Mouse (Mus musculus) intestine, embryonic 14.5 days (tissue): ENCODE measurements around the gene Spata3. TPM values are rescaled to one million over a fixed set of nuclear protein-coding genes. Genes with fewer than 3 reads are reported as not detected.

Experiments
- ATAC-seq: fragments of 200-750 bp; cut with Nextera tagmentation; replicated peaks from 2 replicates; pipeline ENCODE4 v1.8.0; 2017; ENCODE audit warnings: low read depth, moderate number of reproducible peaks, moderate TSS enrichment, moderate library complexity; ENCODE audit not compliant: low FRiP score, low TSS enrichment
- DNase-seq: peaks from one replicate; pipeline ENCODE4 v3.0.0-alpha.2; 2018; ENCODE audit warnings: low spot score
- H3K27ac ChIP-seq: fragments of 300-500 bp; sonication (generic); 2 replicates; pipeline ENCODE4 v1.5.1; 2014; ENCODE audit warnings: low read depth, mild to moderate bottlenecking, control low read depth
- H3K27me3 ChIP-seq: fragments of 300-500 bp; sonication (generic); replicated peaks from 2 replicates; pipeline ENCODE4 v1.6.1; 2014; ENCODE audit warnings: low read length, control low read depth; ENCODE audit not compliant: control insufficient read depth, insufficient read depth
- H3K36me3 ChIP-seq: fragments of 300-500 bp; sonication (generic); 2 replicates; pipeline ENCODE4 v1.6.1; 2014; ENCODE audit warnings: low read length, control low read depth; ENCODE audit not compliant: control insufficient read depth, insufficient read depth
- H3K4me1 ChIP-seq: fragments of 300-500 bp; sonication (generic); replicated peaks from 2 replicates; pipeline ENCODE4 v1.6.1; 2014; ENCODE audit warnings: low read length, control low read depth, mixed read lengths; ENCODE audit not compliant: control insufficient read depth, insufficient read depth
- H3K4me2 ChIP-seq: fragments of 300-500 bp; sonication (generic); 2 replicates; pipeline ENCODE4 v1.6.1; 2014; ENCODE audit warnings: low read length
- H3K4me3 ChIP-seq: fragments of 300-500 bp; sonication (generic); 2 replicates; pipeline ENCODE4 v1.5.1; 2014; ENCODE audit warnings: low read depth, low read length, control low read depth, mixed read lengths
- H3K9ac ChIP-seq: fragments of 300-500 bp; sonication (generic); 2 replicates; pipeline ENCODE4 v1.6.1; 2014; ENCODE audit warnings: mild to moderate bottlenecking, low read length
- H3K9me3 ChIP-seq: fragments of 300-500 bp; sonication (generic); 2 replicates; pipeline ENCODE4 v1.6.1; 2016; ENCODE audit warnings: low read length, control low read depth; ENCODE audit not compliant: control insufficient read depth
- WGBS: fragments of 180-500 bp; shearing (Covaris S2); extraction: QIAGEN DNeasy Blood & Tissue Kit; methylation state at CpG from one replicate; pipeline ENCODE4 v1.1.7; 2014; 5-methylcytosine and 5-hydroxymethylcytosine counted together
- polyA plus RNA-seq: library from polyadenylated mRNA; unstranded; fragments of >200 nt; fragmentation: Nextera tagmentation; extraction: Ambion mirVana; gene quantifications from 2 replicates; pipeline ENCODE4 v1.2.1, GENCODE M21; 2014

Gene Spata3
- polyA plus RNA-seq: not detected in 2 replicates

GRCm38 (mm10) chr1:86016516-86016915 is at the start of gene Spata3:
Gene Spata3, plus strand, starts transcription at chr1:86016816.
- DNase-seq (no peak), ATAC-seq (no peak)
- Histone ChIP-seq H3K27ac (no peak within 1 kb of the TSS), H3K4me2 (no peak within 1 kb of the TSS), H3K27me3 (peaks cover 32% of the 10 kb centered on the region), H3K36me3 (no peaks in the 10 kb centered on the region), H3K9ac (no peak within 1 kb of the TSS), H3K9me3 (no peaks in the 10 kb centered on the region), H3K4me1 (no peaks in the 10 kb centered on the region), H3K4me3 (no peak within 1 kb of the TSS)
- 91% methylated on average over 8 of the region's 8 CpGs for WGBS

- Histone ChIP-seq H3K4me3 (no peak overlapping the region), H3K9ac (no peak overlapping the region), H3K27me3 (no peaks in the 10 kb centered on the region), H3K27ac (no peak overlapping the region), H3K36me3 (no peaks in the 10 kb centered on the region), H3K4me2 (no peak overlapping the region), H3K4me1 (no peaks in the 10 kb centered on the region), H3K9me3 (no peaks in the 10 kb centered on the region)
- ATAC-seq: no peak
- 67% methylated on average over 1 of the region's 1 CpGs for WGBS
- no peak for DNase-seq
Measured at GRCm38 (mm10) chr1:85969081-85969480, 47.5 kb upstream of the Spata3 start.

DNA sequence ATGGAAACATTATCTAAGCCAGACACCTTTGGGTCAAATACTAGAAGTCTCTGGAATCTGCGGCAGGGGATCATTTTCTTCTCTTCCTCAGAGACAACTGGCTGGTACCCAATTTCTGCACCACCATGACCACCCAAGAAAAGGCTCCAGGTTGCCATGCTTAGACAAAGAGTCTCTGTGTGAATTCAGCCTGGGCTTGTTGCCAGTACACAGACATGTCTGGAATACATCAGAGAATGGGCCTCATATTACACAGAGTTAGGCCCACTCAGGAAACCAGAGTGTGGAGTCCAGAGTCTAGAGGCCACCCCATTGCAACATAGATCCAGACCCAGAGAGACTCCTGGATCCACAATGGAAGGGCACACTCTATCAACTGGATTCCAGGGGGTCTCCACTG is 47.1 kb upstream of the Spata3 start:
- Histone ChIP-seq H3K9ac (no peak overlapping the region), H3K9me3 (no peaks in the 10 kb centered on the region), H3K4me3 (no peak overlapping the region), H3K36me3 (no peaks in the 10 kb centered on the region), H3K27me3 (no peaks in the 10 kb centered on the region), H3K4me1 (no peaks in the 10 kb centered on the region), H3K27ac (no peak overlapping the region), H3K4me2 (no peak overlapping the region)
- ATAC-seq (no peak), DNase-seq (no peak)
- 57% methylated on average over 1 of the region's 1 CpGs for WGBS

DNA sequence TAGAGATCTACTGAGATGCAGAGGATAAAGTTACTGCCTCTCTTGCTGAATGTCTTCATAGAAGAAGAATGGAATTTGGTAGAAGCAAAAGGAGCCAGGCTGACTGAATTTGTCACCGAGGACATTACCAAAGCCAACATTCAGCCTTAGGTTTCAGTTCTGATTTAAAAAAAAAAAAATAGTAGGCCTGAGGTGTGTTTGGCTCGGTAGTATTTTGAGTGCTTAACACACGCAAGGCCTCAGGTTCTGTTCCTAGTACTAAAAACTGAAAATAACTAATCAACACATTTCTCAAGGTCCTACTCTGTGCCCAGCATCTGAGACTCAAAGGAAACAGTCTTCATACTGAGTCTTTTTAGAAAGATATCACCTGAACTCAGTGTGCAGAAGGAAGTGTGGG is 45.5 kb upstream of the Spata3 start:
- WGBS: 94% methylated on average over 3 of the region's 3 CpGs
- no peak overlapping the region for H3K27ac ChIP-seq
- no peak for DNase-seq
- no peaks in the 10 kb centered on the region for H3K9me3 ChIP-seq
- H3K4me1 ChIP-seq: no peaks in the 10 kb centered on the region
- H3K9ac ChIP-seq: no peak overlapping the region
- H3K36me3 ChIP-seq: no peaks in the 10 kb centered on the region
- no peaks in the 10 kb centered on the region for H3K27me3 ChIP-seq
- no peak for ATAC-seq
- H3K4me2 ChIP-seq: no peak overlapping the region
- no peak overlapping the region for H3K4me3 ChIP-seq

DNA sequence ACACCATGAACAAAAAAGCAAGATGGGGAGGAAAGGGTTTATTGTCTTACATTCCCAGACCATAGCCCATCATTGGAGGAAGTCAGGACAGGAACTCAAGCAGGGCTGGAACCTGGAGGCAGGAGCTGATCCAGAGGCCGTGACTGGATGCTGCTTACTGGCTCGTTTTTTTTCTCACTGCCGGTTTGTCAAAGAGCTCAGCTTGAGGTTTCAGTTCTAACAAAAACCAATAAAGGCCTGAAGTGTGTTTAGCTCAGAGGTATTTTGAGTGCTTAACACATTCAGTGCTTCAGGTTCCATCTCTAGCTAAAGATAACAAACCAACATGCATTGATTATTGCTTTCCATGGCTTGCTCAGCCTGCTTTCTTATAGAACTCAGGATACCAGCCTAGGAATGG is 44.3 kb upstream of the Spata3 start:
- Histone ChIP-seq H3K27me3 (no peaks in the 10 kb centered on the region), H3K36me3 (no peaks in the 10 kb centered on the region), H3K9ac (no peak overlapping the region), H3K27ac (no peak overlapping the region), H3K4me2 (no peak overlapping the region), H3K9me3 (no peaks in the 10 kb centered on the region), H3K4me1 (no peaks in the 10 kb centered on the region), H3K4me3 (no peak overlapping the region)
- ATAC-seq: no peak
- WGBS: 59% methylated on average over 3 of the region's 3 CpGs
- DNase-seq: no peak

- H3K9me3 ChIP-seq: no peaks in the 10 kb centered on the region
- H3K36me3 ChIP-seq: no peaks in the 10 kb centered on the region
- H3K4me1 ChIP-seq: no peaks in the 10 kb centered on the region
- H3K4me2 ChIP-seq: no peak overlapping the region
- H3K27me3 ChIP-seq: no peaks in the 10 kb centered on the region
- H3K27ac ChIP-seq: no peak overlapping the region
- ATAC-seq (no peak), DNase-seq (no peak)
- H3K4me3 ChIP-seq: no peak overlapping the region
- no peak overlapping the region for H3K9ac ChIP-seq
- WGBS: 81% methylated on average over 2 of the region's 2 CpGs
Measured at GRCm38 (mm10) chr1:85973468-85973877, 43.1 kb upstream of the Spata3 start.

- DNase-seq: no peak
- H3K4me1 ChIP-seq: no peaks in the 10 kb centered on the region
- no peaks in the 10 kb centered on the region for H3K9me3 ChIP-seq
- no peak overlapping the region for H3K4me3 ChIP-seq
- ATAC-seq: no peak
- H3K27me3 ChIP-seq: no peaks in the 10 kb centered on the region
- H3K36me3 ChIP-seq: no peaks in the 10 kb centered on the region
- no peak overlapping the region for H3K9ac ChIP-seq
- WGBS: 68% methylated on average over 3 of the region's 3 CpGs
- H3K4me2 ChIP-seq: no peak overlapping the region
- H3K27ac ChIP-seq: no peak overlapping the region
Measured at GRCm38 (mm10) chr1:85977709-85978108, 38.9 kb upstream of the Spata3 start.

GRCm38 (mm10) chr1:85981738-85982357 is 34.8 kb upstream of the Spata3 start:
- Histone ChIP-seq H3K4me1 (no peaks in the 10 kb centered on the region), H3K36me3 (no peaks in the 10 kb centered on the region), H3K4me3 (no peak overlapping the region), H3K27ac (no peak overlapping the region), H3K9me3 (no peaks in the 10 kb centered on the region), H3K27me3 (no peaks in the 10 kb centered on the region), H3K4me2 (no peak overlapping the region), H3K9ac (no peak overlapping the region)
- ATAC-seq (no peak), DNase-seq (no peak)
- whole genome bisulfite sequencing: 53% methylated on average over 7 of the region's 7 CpGs

DNA sequence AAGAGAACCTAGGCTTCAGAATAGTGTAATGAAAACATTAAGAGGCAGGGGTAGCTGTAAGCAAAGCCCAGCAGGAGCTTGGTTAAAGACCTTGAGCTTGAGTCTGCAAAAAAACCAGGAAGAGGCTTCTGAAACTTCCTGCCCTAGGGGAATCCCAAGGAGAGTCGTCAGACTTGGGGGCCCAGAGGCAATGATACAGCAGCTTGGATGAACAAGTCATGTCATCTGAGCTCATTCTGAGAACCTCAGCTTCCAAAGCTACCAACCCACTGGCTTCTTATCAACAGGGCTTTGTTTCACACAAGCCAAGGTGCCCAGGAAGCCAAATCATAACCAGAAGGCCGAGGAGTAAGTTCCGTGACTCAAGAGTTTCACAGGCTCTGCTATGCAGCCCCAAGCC is 30.8 kb upstream of the Spata3 start:
- H3K27me3 ChIP-seq: no peaks in the 10 kb centered on the region
- 79% methylated on average over 3 of the region's 3 CpGs for WGBS
- H3K9ac ChIP-seq: no peak overlapping the region
- H3K4me3 ChIP-seq: no peak overlapping the region
- H3K4me1 ChIP-seq: no peaks in the 10 kb centered on the region
- DNase-seq (no peak), ATAC-seq (no peak)
- no peaks in the 10 kb centered on the region for H3K36me3 ChIP-seq
- no peak overlapping the region for H3K4me2 ChIP-seq
- no peaks in the 10 kb centered on the region for H3K9me3 ChIP-seq
- H3K27ac ChIP-seq: no peak overlapping the region
